Mouse (Mus musculus): ENCODE data around the gene Tspear. TPM values are rescaled to one million over a fixed set of nuclear protein-coding genes. Genes with fewer than 3 reads are reported as not detected.

Tspear gene
- polyA plus RNA-seq (2017; shearing (Covaris generic)) = 0.26 TPM

DNA sequence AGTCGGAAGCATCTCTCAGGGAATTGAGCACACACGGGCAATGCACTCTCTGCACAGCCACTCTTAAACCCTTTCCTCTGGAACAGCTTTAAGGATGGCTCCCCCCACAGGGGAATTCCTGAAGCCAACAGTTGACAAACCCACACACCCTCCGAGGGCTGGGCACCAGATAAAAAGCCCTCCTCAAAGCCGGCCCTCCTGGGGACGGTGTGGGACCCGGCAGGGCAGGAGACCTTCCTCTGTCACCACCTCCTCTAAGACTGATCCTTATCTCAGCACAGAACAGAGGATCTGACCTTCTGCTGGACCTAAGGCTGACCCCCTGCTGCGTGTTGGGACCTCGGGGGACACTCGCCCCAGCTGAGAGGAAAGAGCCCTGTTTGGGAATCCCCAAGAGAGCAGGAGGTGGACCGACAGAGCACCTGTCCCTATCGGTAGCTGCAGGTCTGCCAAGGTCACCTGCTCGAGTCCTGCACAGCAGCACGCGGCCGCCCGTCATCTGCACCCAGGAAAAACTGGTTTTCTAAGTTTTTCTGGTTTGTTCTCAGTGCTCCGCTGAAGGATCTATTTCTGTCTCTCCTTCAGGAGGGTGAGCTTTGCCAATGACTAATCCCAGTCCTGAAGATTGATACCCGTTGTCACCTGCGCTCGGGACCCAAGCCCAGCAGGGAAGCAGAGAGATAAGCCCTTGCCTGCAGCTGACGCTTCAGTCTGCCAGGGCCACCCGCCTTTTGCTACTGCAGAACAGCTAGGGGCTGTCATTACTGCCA is at the start of gene Tspear:
Gene Tspear, plus strand, starts transcription at position 675 of the 770 bp plus-strand sequence.

GRCm38 (mm10) chr10:77690356-77690807 is 4.0 kb downstream of the Tspear start, which contains the start of gene Gm19402:
TSS of gene Gm19402 (minus strand) at chr10:77690757.

DNA sequence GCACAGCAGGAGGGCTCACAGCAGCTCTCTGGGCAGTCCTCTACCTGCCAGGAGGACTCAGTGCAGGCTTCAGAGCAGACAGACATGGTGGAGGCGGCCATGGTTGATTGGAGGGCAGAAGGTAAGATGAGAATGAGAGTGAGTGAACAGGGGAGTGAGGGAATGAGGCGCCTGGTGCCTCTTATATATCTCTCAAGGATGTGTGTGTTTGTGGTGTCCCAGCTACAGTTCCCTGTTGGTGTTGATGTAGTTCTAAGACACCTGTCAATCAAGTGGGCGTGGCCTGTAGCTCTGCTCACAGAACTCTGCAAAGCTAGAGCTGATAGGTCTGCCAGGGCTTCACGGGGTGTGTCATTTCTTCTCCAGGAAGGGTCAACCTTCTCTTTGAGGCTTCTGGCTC is 10.8 kb downstream of the Tspear start, which contains the start of gene Gm9508:
Gene Gm9508, minus strand, starts transcription at position 101 of the 400 bp plus-strand sequence.

DNA sequence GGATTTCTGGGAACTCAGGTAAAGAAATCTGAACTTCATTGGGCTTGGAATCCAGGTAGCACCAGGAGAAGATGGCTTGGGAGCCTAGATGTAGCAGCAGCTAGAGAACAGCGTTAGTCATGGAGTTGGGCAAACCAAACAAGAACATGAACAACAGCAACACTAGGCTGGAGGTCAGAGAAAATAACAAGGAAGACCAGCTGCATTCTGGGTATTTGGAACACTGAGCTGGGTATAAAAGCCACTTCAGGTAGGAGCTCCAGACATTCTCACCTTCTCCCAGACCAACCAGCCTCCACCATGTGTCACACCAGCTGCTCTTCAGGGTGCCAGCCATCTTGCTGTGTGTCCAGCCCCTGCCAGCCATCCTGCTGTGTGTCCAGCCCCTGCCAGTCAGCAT is 20.0 kb downstream of the Tspear start, which contains the start of gene Gm10272:
Gene Gm10272, plus strand, starts transcription at position 301 of the 400 bp plus-strand sequence.

GRCm38 (mm10) chr10:77711157-77711556 is 24.8 kb downstream of the Tspear start, which contains the start of gene Gm10024:
TSS of gene Gm10024 (plus strand) at chr10:77711457.

GRCm38 (mm10) chr10:77715507-77715906 is 29.1 kb downstream of the Tspear start, which contains the start of gene Gm10142:
TSS of gene Gm10142 (plus strand) at chr10:77715807.

GRCm38 (mm10) chr10:77720299-77720698 is 33.9 kb downstream of the Tspear start, which contains the start of gene Krtap12-1:
TSS of gene Krtap12-1 (plus strand) at chr10:77720599.

DNA sequence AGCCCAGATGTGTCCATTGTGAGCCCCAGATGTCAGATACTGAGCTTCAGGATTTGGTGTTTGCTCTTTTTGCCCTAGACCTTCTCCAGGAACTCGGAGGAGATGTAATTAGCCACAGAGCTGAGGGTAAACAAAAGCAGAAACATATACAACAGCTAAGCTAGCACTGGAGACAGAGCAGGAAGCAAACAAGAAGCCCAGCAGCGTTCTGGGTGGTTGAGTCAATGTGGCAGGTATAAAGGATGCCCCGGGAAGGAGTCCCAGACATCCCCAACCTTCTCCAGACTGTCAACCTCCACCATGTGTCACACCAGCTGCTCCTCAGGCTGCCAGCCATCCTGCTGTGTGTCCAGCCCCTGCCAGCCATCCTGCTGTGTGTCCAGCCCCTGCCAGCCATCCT is 39.8 kb downstream of the Tspear start, which contains the start of gene Gm10100:
Gene Gm10100, plus strand, starts transcription at position 301 of the 400 bp plus-strand sequence.

GRCm38 (mm10) chr10:77741924-77742688 is 55.7 kb downstream of the Tspear start, which contains the start of gene Gm18596:
TSS of gene Gm18596 (minus strand) at chr10:77742638.

DNA sequence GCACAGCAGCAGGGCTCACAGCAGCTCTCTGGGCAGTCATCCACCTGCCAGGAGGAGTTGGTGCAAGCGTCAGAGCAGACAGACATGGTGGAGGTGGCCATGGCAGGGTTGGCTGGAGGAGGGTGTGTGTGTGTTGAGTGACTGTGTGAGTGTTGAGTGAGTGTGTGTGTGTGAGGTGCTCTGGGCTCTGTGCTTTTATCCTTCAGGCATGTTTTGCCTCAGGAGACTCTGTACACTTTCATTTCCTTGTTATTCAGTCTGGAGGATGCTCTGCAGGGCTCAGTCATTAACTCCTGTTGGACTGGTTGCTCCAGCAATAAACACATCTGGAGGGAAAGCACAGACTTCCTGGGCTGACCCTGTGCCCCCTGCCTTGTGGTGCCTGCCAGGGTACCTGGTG is 64.9 kb downstream of the Tspear start, which contains the start of gene Gm9736:
Gene Gm9736, minus strand, starts transcription at position 101 of the 400 bp plus-strand sequence.

GRCm38 (mm10) chr10:77759582-77759981 is 73.2 kb downstream of the Tspear start, which contains the start of gene Gm3233:
TSS of gene Gm3233 (minus strand) at chr10:77759682.

GRCm38 (mm10) chr10:77771225-77771624 is 84.9 kb downstream of the Tspear start, which contains the start of gene Gm3238:
TSS of gene Gm3238 (minus strand) at chr10:77771325.

GRCm38 (mm10) chr10:77776844-77777243 is 90.5 kb downstream of the Tspear start, which contains the start of gene Gm7138:
TSS of gene Gm7138 (minus strand) at chr10:77776944.

DNA sequence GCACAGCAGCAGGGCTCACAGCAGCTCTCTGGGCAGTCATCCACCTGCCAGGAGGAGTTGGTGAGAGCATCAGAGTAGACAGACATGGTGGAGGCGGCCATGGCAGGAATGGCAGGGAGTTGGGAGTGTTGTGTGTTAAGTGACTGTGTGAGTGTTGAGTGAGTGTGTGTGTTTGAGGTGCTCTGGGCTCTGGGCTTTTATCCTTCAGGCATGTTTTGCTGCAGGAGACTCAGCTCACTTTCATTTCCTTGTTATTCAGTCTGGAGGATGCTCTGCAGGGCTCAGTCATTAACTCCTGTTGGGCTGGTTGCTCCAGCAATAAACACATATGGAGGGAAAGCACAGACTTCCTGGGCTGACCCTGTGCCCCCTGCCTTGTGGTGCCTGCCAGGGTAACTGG is 96.1 kb downstream of the Tspear start, which contains the start of gene Gm3250:
Gene Gm3250, minus strand, starts transcription at position 101 of the 400 bp plus-strand sequence.

GRCm38 (mm10) chr10:77787876-77788275 is 101.5 kb downstream of the Tspear start, which contains the start of gene Gm7137:
TSS of gene Gm7137 (minus strand) at chr10:77788200.

GRCm38 (mm10) chr10:77794976-77795375 is 108.6 kb downstream of the Tspear start, which contains the start of gene Gm9639:
TSS of gene Gm9639 (minus strand) at chr10:77795076.

GRCm38 (mm10) chr10:77798921-77799508 is 112.6 kb downstream of the Tspear start, which contains the start of gene Gm19668:
TSS of gene Gm19668 (minus strand) at chr10:77799133.

DNA sequence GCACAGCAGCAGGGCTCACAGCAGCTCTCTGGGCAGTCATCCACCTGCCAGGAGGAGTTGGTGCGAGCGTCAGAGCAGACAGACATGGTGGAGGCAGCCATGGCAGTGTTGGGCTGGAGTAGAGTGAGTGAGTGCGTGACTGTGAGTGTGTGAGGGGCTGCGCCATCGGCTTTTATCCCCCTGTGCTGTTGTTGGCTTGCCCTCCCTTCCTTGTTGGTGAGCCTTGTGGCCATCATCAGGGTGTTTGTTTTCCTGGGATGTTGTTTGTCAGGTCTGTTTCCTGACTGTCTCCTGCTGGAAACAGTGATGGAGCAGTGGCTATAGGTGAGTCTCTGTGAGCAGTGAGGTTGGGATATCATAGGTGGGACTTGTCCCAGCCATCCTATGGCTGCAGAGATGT is 125.4 kb downstream of the Tspear start, which contains the start of gene Gm9507:
Gene Gm9507, minus strand, starts transcription at position 101 of the 400 bp plus-strand sequence.

GRCm38 (mm10) chr10:77814382-77814781 is 128.0 kb downstream of the Tspear start, which contains the start of gene Gm2696:
TSS of gene Gm2696 (plus strand) at chr10:77814682.

GRCm38 (mm10) chr10:77826951-77827350 is 140.6 kb downstream of the Tspear start, which contains the start of gene Krtap10-4:
TSS of gene Krtap10-4 (minus strand) at chr10:77827095.

DNA sequence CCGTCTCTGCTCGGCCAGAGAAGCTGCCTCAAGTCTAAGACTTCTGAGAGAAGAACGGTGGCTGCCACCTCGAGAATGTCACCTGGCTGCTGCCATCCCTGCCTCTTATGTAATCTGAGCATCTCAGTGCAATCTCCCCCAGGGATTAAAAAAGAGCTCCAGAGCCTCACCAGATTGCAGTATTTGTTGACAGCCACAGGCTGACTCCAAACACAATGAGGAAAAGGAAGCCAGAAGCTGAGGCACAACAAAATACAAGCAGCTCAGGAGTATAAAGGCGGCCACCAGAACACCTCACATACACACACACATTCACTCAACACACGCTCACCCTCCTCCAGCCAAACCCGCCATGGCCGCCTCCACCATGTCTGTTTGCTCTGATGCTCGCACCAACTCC is 149.3 kb downstream of the Tspear start, which contains the start of gene Krtap10-10:
Gene Krtap10-10, plus strand, starts transcription at position 301 of the 400 bp plus-strand sequence.

GRCm38 (mm10) chr10:77846503-77846902 is 160.1 kb downstream of the Tspear start, which contains the start of gene Gm36176:
TSS of gene Gm36176 (plus strand) at chr10:77846803.

